Mouse (Mus musculus): ENCODE results near the gene 1700003H04Rik.
A peak's percentile ranks its signal among the peaks of the same experiment; 100 is the strongest.

The 1700003H04Rik gene

GRCm38 (mm10) chr3:124581001-124581400 is at the start of gene 1700003H04Rik:
1700003H04Rik (minus strand) TSS chr3:124581101.
- DNase-seq (ENCODE audit: low read depth, low spot score) = no peak

- no peak for DNase-seq (ENCODE audit: low read depth, low spot score)
Measured at GRCm38 (mm10) chr3:124623031-124623430, 42.1 kb upstream of the 1700003H04Rik start.

GRCm38 (mm10) chr3:124613287-124613686 is 32.4 kb upstream of the 1700003H04Rik start:
- no peak for DNase-seq (ENCODE audit: low read depth, low spot score)

- peak; percentile 59 for DNase-seq (ENCODE audit: low read depth, low spot score)
Measured at GRCm38 (mm10) chr3:124609956-124610355, 29.1 kb upstream of the 1700003H04Rik start.

GRCm38 (mm10) chr3:124606021-124606517 is 25.2 kb upstream of the 1700003H04Rik start:
- peak; percentile 81 for DNase-seq (ENCODE audit: low read depth, low spot score)

GRCm38 (mm10) chr3:124605518-124605917 is 24.6 kb upstream of the 1700003H04Rik start:
- no peak for DNase-seq (ENCODE audit: low read depth, low spot score)

- DNase-seq (ENCODE audit: low read depth, low spot score) = no peak
Measured at GRCm38 (mm10) chr3:124597789-124598188, 16.9 kb upstream of the 1700003H04Rik start.

- no peak for DNase-seq (ENCODE audit: low read depth, low spot score)
Measured at GRCm38 (mm10) chr3:124587534-124587933, 6.6 kb upstream of the 1700003H04Rik start.

- no peak for DNase-seq (ENCODE audit: low read depth, low spot score)
Measured at GRCm38 (mm10) chr3:124585761-124586160, 4.9 kb upstream of the 1700003H04Rik start.

GRCm38 (mm10) chr3:124557317-124557716 is 23.6 kb downstream of the 1700003H04Rik start:
- no peak for DNase-seq (ENCODE audit: low read depth, low spot score)

- DNase-seq (ENCODE audit: low read depth, low spot score) = no peak
Measured at GRCm38 (mm10) chr3:124555963-124556362, 24.9 kb downstream of the 1700003H04Rik start.

- no peak for DNase-seq (ENCODE audit: low read depth, low spot score)
Measured at GRCm38 (mm10) chr3:124555092-124555491, 25.8 kb downstream of the 1700003H04Rik start.

- DNase-seq (ENCODE audit: low read depth, low spot score) = no peak
Measured at GRCm38 (mm10) chr3:124548898-124549297, 32.0 kb downstream of the 1700003H04Rik start.

GRCm38 (mm10) chr3:124538260-124538659 is 42.6 kb downstream of the 1700003H04Rik start:
- no peak for DNase-seq (ENCODE audit: low read depth, low spot score)

- no peak for DNase-seq (ENCODE audit: low read depth, low spot score)
Measured at GRCm38 (mm10) chr3:124536602-124537001, 44.3 kb downstream of the 1700003H04Rik start.

GRCm38 (mm10) chr3:124518786-124519185 is 62.1 kb downstream of the 1700003H04Rik start:
- no peak for DNase-seq (ENCODE audit: low read depth, low spot score)

Data from ES-CJ7 (cell line).